ENCODE assay signal across 9 mouse cellular contexts in the genomic region with DNA sequence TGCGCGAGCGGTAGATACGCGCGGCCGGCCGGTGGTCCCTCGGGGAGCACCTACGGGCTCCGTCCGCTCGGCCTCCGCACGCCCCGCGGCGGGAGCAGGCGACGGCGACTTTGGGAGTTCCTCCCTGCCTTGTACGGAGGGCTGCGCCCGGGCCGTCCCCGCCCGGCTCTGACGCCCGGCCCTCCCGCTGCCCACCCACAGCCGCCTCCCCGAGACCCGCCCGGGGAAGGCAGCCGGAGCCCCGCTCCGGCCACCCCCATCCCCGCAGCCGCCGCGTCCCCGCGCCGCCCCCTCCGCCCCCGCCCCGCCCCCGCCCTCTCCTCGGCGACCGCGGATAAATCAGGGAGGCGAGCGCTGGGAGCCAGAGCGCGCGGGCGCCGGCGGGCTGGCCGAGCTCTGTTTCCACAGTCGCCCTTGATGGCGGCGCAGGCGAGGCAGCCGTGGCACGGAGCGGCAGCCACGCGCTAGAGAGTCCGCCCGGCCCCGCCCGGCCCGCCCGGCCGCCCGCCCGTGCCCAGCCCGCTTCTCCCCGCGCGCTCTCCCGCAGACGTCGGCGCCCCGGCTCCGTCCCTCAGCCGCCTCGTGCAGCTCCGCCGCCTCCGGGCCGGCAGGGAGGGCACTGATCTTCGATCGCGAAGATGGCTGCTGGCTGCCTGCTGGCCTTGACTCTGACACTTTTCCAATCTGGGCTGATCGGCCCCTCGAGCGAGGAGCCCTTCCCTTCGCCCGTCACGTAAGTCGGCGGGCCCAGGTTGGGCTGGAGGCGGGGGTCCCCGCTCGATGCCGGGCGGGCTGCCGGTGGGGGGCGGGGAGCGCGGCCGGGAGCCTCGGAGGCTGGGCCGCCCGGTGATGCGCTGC. TPM values are rescaled to one million over a fixed set of nuclear protein-coding genes. Genes with fewer than 3 reads are reported as not detected.
DNase-seq lines count a peak whose midpoint lies in the region; ATAC-seq and TF ChIP-seq lines count a peak whose summit lies in the region.
"Had no signal": no experiment of that assay in that cellular context is flagged by ENCODE, and none has a peak within 500 bp of the region (broad histone marks: within the 10 kb centered on the region; RNA-seq: fewer than 3 reads in every experiment).

Cacna2d1 (plus strand) TSS at position 316 of the 858 bp plus-strand sequence.

- H3K9me3 ChIP-seq in hindbrain, embryonic 13.5 days: no peaks in the 10 kb centered on the region

- H3K4me1 ChIP-seq in hindbrain, embryonic 13.5 days (replicated peaks): peaks cover 17% of the 10 kb centered on the region

- 0 out of 2 replicates have a peak, but pooled peaks have one; percentile 8 for TF ChIP-seq CTCF in gastrocnemius, adult 2 months (IDR thresholded peaks at IDR 0.05)
- TF ChIP-seq CTCF in left cerebral cortex, adult 2 months (IDR thresholded peaks at IDR 0.05): no peak

- peak within 1 kb of the TSS; percentile 90 for H3K4me3 ChIP-seq in gastrocnemius, adult 2 months
- H3K4me3 ChIP-seq in hindbrain, embryonic 13.5 days: peak within 1 kb of the TSS; percentile 68
- H3K4me3 ChIP-seq in left cerebral cortex, adult 2 months: peak within 1 kb of the TSS; percentile 80
- H3K4me3 ChIP-seq: erythroblast, embryonic 14.5 days had no signal

- DNase-seq in adrenal gland, adult 8-10 months: peak; percentile 61
- peak; percentile 22 to 60 for DNase-seq in cerebellum, postnatal 4 days (ENCODE audit: low spot score in 2 of 2)
- peak; percentile 88 for DNase-seq in gastrocnemius, adult 2 months
- peak; percentile 57 to 63 for DNase-seq in left cerebral cortex, adult 2 months (ENCODE audit: extremely low spot score in 1 of 2, low spot score in 2 of 2)
- peak; percentile 21 for DNase-seq in lung, postnatal 25 days (ENCODE audit: low spot score)
- DNase-seq in right cerebral cortex, postnatal 10 days (ENCODE audit: low spot score in 2 of 2): peak; percentile 55 to 64

- H3K36me3 ChIP-seq in hindbrain, embryonic 13.5 days: no peaks in the 10 kb centered on the region

- H3K27ac ChIP-seq in gastrocnemius, adult 2 months: peak within 1 kb of the TSS; percentile 96
- H3K27ac ChIP-seq in hindbrain, embryonic 13.5 days: peak within 1 kb of the TSS; percentile 98
- peak within 1 kb of the TSS; percentile 99 for H3K27ac ChIP-seq in left cerebral cortex, adult 2 months

- under 1% methylated on average over 62 of the region's 120 CpGs for WGBS in hindbrain, embryonic 13.5 days

- intact Hi-C loops in gastrocnemius, adult 2 months (cut with DNase I): loop anchor here (2.0 to 10.0 kb wide), 2 partner anchors 34 to 270 kb away; no protein-coding TSS in a partner anchor
- intact Hi-C loops in left cerebral cortex, adult 2 months (cut with DNase I): loop anchor here (1.0 to 10.0 kb wide), 5 partner anchors 19 to 363 kb away; no protein-coding TSS in a partner anchor

- ATAC-seq in hindbrain, embryonic 13.5 days (ENCODE audit: low FRiP score): peak; percentile 84
- no peak for ATAC-seq in erythroid progenitor cell, adult 5-6 weeks (replicated peaks; ENCODE audit: low FRiP score, poor library complexity, severe bottlenecking)

- H3K9ac ChIP-seq in hindbrain, embryonic 13.5 days: peak within 1 kb of the TSS; percentile 90

- H3K4me2 ChIP-seq in hindbrain, embryonic 13.5 days: peak within 1 kb of the TSS; percentile 68

- H3K27me3 ChIP-seq in hindbrain, embryonic 13.5 days: peaks cover 49% of the 10 kb centered on the region

RNA-seq across cellular contexts. Expression of gene Cacna2d1, which starts in this region (rescaled TPM):
- total RNA-seq in adrenal gland, adult 8-10 months (2022): 100 to 1,000 TPM; 114 to 218 (median 141) TPM
- 100 to 1,000 TPM; 254 to 283 TPM for total RNA-seq in gastrocnemius, adult 2 months (2021)
- polyA plus RNA-seq in hindbrain, embryonic 13.5 days (2015; fragmentation: Nextera tagmentation; extraction: Ambion mirVana): 38.5 and 38.7 TPM in 2 replicates
- 100 to 1,000 TPM; 196 to 198 TPM for total RNA-seq in left cerebral cortex, adult 2 months (2021)
- total RNA-seq in erythroid progenitor cell, adult 5-6 weeks (2015; ENCODE audit: low replicate concordance): 0.72 and 2.1 TPM in 2 replicates
- 0.26 and 1.5 TPM in 2 replicates for total RNA-seq in erythroid progenitor cell, adult 5-6 weeks (2017; ENCODE audit: low replicate concordance)
- polyA plus RNA-seq: erythroblast, embryonic 14.5 days had no signal

Comparison
In these comparisons a context has a peak if more than half of its experiments do, and no peak if none do; other contexts are left out.
1. RNA of gene Cacna2d1 (total RNA-seq): 254 to 283 TPM in gastrocnemius, adult 2 months, 196 to 198 TPM in left cerebral cortex, adult 2 months and 114 to 218 TPM in adrenal gland, adult 8-10 months; 0.26 to 2.1 TPM in erythroid progenitor cell, adult 5-6 weeks; every median in the first group is over 10 times any median in the second.
2. DNase-seq: peak in every context shown above with its lines; median percentile 88 in gastrocnemius, adult 2 months; 61 in adrenal gland, adult 8-10 months; 60 in left cerebral cortex, adult 2 months; 60 in right cerebral cortex, postnatal 10 days; 41 in cerebellum, postnatal 4 days; 21 in lung, postnatal 25 days.
3. Peak in every context shown above with its lines, with median percentiles within 50 percentile points of each other: H3K27ac ChIP-seq and H3K4me3 ChIP-seq.